Mouse (Mus musculus): Measurements from ENCODE around the gene Klk1b24.

- TF ChIP-seq CTCF (IDR thresholded peaks at IDR 0.05) (no peak), POLR2A (IDR thresholded peaks at IDR 0.05; ENCODE audit: insufficient read depth, low read depth, low read length) (no peak)
These were observed 27.6 kb downstream of the Klk1b24 start, which contains the start of gene Klk1b5 for GRCm38 (mm10) chr7:44215645-44216044.

All from heart, adult 2 months (tissue).